Mouse (Mus musculus) retina, postnatal 1 day (tissue): Measurements from ENCODE around the gene Prss53.
A peak's percentile ranks its signal among the peaks of the same experiment; 100 is the strongest.
"Not testable (repeated sequence)": the region's sequence is repeated elsewhere in the genome, so short reads cannot be mapped to it uniquely, and the experiment has no call there.

Experiments
- DNase-seq: peaks from one replicate; pipeline ENCODE4 v3.0.0-alpha.2; 2012

The Prss53 gene

DNA sequence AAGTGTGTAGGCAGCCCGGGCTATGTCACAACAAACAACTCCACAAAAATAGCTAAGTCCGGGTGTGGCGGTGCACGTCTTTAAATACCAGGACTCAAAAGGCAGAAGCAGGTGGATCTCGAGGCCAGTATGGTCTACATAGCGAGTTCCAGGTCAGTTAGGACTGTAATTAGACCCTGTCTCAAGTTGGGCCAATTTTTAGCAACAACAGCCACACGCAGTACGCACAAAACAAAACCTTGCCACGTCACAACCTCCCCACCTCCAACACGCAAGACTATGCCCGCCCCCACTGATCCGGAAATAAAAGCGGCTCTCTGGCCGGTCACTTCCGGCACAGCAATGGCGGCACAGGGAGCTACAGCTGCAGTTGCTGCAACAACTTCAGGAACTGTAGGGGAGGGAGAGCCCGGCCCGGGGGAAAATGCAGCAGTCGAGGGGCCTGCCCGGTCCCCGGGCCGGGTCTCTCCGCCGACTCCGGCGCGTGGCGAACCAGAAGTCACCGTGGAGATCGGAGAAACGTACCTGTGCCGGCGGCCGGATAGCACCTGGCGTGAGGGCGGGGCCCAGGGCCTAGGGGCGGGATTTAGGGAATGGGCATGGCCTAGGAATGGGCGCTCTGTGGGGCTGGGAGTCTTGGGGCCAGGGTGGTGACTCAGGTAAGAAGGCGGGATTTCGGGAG, 21.6 kb upstream of the Prss53 start, which contains the start of gene Kat8:
Kat8 (plus strand) TSS at position 327 of the 682 bp plus-strand sequence.
- DNase-seq: peak; percentile 95

DNA sequence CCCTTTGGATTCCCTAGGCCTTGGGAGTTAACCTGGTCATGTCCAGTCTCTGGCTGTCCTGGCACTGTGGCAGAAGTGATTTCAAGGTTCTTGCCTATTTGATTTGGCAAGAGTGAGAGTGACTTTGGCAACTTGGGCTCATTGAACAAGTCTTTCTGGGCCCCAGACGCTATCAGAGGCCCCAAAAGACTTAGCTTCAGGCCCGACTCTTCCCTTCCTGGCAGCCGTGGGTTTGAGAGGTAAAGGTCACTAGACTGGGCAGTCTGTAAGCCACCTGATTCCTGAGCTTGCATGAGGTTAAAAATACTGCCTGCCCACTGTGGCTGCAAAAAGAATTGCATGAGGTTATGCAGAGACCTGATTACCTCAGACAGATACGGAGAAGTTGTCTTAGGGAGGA, 17.9 kb upstream of the Prss53 start:
- DNase-seq: no peak

DNA sequence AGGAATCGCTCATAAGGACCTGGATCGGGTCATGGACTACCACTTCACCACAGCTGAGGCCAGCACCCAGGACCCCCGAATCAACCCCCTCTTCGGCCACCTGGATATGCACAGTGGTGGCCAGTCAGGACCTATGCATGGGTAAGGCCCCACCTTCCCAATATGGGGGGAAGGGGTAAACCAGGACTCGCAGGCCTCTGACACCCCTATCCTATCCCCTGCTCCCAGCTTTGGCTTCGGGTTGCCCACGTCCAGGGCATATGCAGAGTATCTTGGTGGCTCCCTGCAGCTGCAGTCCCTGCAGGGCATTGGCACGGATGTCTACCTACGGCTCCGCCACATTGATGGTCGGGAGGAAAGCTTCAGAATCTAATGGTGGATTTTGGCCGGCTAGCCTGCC, 17.2 kb upstream of the Prss53 start:
- no peak for DNase-seq

DNA sequence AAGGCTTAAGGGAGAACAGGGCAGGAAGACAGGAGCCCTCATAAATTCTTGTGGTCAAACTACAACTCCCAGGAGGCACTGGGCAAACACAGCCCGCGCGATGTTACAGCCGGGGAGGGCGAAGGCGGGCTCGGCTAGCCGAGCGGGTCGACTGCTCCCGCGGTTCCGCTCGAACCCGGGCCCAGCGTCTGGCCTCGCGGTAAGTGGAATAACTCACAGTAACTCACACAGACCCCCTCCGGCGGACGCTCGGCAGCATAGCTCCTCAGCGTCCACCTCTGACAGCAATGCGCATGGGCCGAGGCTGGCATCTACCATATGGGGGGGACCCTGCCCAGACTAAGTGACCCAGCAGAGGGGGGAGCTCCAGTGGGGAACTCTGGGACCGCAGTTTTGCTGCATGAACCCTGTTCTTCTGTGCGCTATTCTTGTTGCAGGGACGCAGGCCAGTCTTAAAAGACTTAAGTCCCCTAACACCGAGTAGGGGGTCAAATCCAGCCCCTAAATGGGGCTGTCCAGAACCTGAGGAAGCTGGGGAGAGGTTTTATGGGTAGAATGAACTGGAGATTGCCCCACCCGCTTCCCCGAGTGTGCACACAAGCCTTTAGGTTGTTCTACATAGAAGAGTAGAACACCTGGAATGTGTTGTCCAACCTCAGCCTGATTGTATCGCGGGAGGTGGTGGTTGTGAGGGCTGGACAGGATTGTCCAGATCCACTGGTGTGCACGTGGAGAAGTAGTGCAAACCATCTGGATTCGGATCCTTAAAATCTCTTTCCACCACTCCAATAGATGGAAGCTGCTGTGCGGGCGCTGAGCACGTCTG, 13.4 kb upstream of the Prss53 start, which contains the start of gene Bckdk:
Bckdk (plus strand) TSS at position 112 of the 826 bp plus-strand sequence.
- DNase-seq: peak; percentile 86

DNA sequence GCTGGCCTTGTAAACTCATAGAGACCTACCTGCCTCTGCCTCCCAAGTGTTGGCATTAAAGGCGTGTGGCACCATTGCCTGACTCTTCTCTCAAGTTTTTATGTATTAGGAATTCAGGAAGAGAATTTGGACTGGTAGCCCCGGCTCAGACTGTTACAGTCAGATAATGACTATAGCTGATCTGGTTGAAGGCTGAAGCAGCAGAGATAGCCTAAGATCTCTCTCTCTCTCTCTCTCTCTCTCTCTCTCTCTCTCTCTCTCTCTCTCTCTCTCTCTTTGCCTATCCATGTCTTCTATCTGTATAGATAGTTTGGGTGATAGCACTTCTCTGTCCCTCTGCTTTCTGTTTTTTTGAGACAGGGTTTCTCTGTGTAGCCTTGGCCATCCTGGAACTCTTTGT, 11.0 kb upstream of the Prss53 start:
- no peak for DNase-seq

DNA sequence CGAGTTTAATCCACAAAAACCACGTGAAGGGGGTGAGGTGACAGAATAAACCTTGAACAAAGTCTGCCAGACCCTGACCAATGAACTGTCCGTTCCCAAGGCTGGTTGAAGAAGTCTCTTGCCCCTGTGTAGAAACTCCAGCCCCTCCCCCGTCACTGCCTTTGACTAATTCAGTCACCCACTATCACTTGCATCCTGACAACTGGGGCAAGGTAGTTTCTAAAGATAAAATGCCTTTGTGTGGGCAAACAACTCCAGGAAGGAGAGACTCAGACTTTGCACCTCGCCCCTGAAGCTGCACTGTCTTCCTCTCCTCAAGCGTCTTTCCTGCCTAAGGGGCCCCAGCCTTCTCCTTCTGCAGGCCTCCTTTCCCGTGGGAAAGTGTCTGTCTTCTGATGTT, 9.2 kb upstream of the Prss53 start:
- DNase-seq: no peak

DNA sequence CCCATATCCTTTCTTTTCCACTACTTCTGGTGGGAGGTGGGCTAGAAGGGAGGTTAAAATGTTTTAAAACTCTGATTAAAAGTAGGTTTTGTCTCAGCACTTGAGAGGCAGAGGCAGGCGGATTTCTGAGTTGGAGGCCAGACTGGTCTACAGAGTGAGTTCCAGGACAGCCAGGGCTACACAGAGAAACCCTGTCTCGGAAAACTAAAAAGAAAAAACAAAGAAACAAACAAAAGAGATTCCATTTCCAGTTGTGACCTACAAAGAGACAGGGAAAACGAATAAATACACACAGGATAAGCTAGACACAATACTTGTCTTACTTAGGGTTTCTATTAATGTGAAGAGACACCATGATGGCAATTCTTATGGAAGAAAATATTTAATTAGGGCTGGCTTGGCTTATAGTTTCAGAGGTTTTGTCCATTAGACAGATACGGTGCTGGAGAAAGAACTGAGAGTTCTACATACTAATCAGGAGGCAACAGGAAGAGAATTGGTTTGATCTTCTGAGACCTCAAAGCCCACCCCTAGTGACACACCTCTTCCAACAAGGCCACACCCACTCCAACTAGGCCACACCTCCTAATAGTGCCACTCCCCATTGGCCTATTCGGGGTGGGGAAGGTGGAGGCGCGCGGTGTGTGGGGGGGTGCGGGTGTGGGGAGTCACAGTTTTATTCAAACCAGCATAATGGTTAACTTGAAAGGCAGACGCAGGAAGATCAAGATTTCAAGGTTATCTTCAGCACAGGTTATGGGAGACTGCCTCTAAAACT, 7.6 kb upstream of the Prss53 start:
- DNase-seq: no peak

DNA sequence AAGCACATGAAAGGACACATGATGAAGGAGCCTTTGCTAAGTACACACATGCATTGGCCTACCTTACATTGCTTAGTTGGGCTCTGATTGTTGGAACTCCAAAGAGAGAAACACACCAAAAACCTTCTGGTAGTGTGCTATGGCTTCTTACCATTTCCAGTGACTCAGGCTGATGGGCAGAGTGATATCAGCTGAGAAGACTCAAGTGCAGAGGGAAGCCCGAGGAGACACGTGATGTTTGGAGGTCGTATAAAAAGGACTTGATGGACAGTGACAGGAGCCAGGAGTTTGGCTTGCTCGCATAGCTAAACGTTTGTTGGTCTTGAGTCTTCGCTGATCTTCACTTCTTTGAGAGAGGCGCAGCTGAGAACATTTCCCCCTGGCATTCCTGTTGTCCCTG, 6.8 kb upstream of the Prss53 start:
- DNase-seq: no peak

DNA sequence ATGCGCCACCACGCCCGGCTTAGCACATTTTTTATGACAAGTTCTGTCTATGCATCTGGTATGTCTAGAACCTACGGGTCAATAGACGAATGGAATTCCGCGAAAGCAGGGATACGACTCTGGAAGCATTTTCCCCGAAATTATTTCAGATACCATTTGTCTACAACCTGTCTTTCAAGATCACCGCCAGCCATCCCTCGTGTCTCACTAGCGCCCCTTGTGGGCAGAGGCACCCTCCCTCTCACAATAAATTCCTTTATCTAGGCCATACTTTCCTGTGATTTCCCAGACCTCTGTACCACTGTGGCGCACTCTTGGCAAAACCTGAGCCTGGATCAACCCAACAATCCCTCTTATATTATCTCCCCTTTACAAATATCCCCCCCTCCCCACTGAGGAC, 5.6 kb upstream of the Prss53 start:
- DNase-seq: peak; percentile 74

DNA sequence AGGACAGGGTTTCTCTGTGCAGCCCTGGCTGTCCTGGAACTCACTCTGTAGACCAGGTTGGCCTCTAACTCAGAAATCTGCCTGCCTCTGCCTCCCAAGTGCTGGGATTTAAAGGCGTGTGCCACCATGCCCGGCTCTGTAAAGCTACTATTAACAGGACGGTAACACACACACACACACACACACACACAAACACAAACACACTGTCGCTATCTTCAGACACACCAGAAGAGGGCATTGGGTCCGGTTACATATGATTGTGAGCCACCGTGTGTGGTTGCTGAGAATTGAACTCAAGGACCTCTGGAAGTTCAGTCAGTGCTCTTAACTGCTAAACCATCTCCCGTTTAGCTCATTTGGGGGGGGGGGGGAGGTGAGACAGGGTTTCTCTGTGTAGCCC, 5.1 kb upstream of the Prss53 start:
- not testable (repeated sequence) for DNase-seq

DNA sequence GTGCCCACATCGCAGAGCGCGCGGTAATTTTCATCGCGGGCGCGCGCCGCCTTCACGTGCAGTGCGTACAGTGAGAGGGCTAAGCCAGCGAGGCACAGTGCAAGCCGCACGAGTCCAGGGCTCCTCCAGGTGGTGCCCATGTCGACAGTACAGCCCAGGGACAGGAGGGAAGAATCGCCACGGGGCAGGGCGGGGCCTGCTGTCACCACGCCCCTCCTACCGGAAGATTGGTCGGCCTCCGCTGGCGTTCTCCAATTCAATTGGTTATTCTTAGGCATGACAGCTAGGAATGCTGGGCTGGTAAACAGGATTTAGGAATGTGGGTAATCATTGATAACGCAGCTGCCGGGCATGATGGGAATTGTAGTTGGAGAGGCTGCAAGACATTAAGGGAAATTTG, 4.7 kb upstream of the Prss53 start, which contains the start of the genes Gm21974 and Vkorc1:
Gm21974 (minus strand) TSS at position 13 of the 400 bp plus-strand sequence.
Vkorc1 (minus strand) TSS at position 176 of the 400 bp plus-strand sequence.
- DNase-seq: peak; percentile 97

DNA sequence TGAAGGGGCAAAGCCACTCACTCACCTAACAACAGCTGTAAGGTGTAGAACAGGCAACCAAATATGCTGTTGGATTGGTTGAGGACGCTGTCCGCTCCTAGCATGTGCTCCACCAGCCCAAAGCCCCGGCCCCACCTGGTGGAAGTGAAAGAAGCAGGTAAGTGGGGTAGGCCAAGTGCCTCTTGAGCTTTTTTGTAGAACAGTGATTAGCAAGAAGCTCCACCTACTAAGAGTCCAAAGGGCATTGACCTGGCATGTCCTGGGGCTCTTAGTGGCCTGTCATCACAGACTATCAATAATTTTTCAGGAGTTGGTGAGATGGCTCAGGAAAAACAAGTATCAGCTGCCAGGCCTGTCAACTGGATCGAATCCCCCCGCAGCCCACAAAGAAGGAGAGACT, 3.7 kb upstream of the Prss53 start:
- no peak for DNase-seq

DNA sequence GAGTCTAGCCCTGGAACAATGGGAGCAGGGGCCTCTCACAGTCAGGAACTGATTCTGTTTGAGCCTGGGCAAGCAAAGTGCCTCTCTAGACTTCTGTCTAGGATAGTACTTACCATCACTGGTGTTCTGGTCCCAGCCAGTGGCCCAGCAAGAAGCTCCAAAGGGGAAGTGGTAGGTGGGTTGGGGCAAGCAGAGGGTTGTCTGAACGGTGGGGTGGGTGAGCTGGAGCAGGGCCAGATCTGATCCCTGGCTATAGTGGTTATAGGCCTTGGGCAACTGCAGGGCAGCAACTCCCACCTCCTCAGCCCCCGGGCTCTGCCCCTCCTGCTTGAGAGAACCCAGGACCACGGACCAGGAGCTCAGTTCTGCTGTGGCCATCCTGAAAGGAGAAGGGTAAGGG, 1.9 kb downstream of the Prss53 start:
- no peak for DNase-seq

DNA sequence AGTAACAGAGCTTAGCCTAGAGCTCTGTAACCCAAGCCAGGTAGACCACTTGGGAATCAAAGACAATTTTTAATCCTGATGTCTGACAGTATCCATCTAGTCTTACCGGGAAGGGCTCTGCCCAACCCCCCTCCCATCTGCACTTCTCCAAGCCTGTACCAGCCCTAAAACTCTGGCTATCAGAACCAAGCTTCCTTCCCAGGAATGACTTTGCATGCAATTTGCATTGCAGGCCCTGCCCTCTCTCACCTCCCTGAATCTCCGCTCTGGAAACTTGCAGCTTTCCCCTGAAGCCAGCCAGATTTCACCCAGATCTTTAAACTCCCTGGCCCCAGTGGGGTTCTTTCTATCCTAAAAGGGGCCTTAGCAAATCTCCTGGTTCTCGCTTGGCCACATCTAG, 3.0 kb downstream of the Prss53 start:
- DNase-seq: no peak

DNA sequence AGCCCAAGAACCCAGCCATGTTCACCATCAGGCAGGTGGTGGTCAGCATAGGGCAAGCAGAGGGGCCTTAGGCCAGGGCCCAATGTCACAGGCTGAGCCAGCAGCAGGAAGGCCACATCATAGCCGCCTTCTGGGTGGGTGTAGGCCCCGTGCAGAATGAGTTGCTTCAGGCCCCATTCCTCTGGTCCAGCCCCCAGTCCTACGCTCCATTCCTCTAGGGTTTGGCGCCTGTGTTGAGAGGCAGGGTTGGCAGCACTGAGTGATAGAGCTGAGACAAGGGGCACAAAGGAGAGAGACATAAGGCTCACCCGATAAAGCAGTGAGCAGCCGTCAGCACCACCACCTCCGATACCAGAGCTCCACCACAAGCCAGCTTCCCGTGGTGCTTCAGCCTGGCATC, 3.6 kb downstream of the Prss53 start:
- DNase-seq: no peak

DNA sequence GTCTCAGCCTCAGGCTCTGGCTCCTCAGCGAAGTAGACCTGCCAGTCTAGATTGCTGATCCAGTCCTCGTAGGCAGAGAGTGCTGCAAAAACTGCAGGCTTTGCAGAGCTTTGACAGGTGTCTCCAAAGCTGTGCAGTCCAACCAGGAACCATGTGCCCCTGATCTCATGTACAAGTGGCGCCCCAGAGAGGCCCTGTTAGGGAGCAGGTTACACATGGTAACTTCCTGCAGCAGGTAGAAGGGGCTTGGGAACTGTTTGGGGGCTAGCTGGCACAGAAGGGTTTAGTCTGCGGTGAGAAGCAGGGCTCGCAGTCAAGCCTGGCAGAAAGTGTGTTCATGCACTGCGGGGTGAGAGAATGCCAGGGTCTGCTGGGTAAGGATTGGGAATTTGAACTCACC, 4.2 kb downstream of the Prss53 start:
- DNase-seq: no peak

DNA sequence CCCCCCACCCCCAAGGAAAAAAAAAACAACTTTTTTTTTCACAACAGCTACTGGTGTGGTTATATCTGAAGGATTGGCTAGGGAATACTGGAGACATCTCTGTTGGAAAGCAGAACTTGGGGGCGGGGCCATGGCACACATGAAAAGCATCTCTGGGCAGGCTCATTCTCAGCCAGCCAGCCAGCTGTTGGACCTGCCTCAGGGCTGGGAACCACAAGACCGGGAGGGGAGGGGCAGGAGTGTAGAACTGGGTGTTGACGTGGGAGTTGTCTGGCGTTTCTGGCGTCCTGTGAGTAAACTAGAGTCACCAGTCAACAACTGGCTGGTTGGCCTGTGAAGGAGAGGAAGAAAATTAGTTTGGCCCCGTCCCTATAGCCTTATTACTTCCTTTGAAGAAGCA, 4.8 kb downstream of the Prss53 start:
- DNase-seq: no peak

DNA sequence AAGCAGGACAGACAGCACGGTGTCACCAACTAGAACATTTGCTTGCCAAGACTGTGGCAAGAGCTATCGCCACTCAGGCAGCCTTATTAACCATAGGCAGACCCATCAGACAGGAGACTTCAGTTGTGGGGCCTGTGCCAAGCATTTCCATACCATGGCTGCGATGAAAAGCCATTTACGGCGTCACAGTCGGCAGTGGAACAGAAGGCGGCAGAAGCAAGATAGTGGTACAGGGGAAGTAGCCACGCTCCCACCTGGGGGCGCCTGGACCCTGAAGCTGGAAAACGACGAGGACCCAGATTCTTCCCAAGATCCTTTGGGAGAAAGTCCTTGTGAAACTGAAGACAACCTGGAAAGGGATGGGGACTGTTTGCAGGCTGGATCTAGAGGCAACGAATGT, 10.3 kb downstream of the Prss53 start:
- DNase-seq: no peak

DNA sequence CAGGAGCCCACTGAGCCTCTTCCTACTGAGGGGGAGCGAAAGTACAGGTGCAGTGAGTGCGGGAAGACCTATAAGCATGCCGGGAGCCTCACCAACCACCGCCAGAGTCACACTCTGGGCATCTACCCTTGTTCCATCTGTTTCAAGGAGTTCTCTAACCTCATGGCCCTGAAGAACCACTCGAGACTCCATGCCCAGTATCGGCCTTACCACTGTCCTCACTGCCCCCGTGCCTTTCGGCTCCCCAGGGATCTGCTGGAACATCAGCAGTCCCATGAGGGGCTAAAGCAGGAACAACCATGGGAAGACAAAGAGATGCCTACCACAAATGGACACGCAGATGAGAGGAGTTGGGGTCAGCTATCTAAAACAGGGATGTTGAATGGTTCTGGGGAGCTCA, 11.5 kb downstream of the Prss53 start:
- no peak for DNase-seq

DNA sequence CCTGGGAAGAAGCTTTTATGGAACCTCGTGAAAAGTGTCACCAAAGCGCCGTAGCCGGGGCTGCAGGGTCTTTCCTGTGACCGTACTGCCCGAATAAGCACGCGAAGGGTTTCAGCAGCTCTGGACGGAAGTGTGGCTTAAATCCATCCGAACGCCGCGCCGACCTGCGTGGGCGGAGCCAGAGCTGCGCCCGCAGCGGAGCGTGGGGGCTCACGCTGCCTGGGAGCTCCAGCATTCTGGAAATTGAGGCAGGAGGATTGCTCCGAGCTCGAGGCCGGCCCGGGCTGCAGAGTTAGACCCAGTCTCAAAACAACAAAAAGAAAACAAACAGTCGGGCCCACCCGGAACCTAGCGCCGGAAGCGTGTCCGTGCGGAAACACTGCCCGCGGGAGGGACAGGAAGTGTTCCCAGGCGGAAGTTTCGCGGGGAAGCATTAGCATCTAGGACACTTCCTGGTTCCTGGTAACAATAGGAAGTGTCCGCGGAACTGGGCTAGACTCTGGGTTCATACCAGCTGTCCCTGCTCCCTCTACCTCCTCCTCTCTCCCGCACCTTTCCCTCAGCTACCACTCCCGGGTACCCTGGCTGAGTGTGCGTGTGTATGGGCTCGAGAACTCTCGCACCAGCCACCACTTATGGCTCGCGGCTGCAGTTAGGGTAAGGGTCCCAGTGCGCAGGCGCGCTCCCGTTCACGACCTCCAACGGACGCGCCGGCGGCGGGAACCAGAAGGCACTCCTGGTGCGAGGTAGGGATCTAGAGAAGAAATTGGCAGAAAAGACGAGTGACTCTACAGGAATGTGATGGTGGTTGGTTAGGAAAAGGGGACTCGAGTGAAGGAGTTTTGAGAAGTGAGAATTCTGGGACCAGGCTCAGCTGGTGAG, 14.1 kb downstream of the Prss53 start, which contains the start of gene Zfp668:
Zfp668 (minus strand) TSS at position 362 of the 882 bp plus-strand sequence.
- DNase-seq: peak; percentile 98

DNA sequence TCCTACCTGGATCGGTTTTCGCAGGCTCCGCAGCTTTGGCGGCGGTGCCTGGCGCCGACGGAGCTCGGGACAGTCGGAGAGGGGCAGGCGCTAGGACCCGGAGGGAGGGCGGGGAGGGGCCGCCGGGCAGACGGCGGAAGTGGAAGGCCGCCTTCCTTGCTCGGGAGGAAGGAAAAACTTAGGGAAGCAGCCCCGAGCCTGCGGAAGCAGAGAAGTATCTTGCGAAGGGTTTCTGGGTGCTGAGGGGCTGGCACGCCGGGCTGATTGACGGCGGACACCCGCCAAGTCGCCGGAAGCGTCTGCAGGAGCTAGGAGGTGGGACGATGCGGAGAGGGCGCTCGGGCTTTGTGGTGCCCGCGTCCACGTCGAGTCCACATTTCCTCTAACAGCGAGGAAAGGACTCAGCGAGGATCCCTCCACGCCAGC, 14.7 kb downstream of the Prss53 start, which contains the start of gene Zfp646:
Zfp646 (plus strand) TSS at position 181 of the 426 bp plus-strand sequence.
- peak; percentile 95 for DNase-seq

DNA sequence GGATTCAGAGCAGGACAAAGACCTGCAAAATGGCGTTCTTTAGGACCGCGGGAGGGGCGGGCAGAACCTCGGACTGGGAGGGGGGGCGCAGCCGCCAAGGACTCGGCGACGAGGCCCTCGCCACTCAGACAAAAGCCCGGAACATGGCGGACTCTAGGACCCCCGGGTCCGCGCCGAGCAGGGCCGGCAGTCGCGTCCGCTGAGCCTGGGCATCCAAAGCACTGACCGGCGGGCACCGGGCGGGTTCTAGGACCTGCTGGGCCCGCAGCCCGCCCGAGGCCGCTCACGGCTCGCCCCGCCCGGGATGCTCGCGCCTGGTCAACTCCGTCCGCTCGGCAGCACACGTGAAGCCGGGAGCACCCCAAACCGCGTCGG, 15.2 kb downstream of the Prss53 start:
- peak; percentile 99 for DNase-seq
